Mouse (Mus musculus): ENCODE data around the gene Ltbr.

- TF ChIP-seq ZNF384 (IDR thresholded peaks at IDR 0.05; ENCODE audit: low read depth, low read length) (no peak), ZC3H11A (IDR thresholded peaks at IDR 0.05; ENCODE audit: borderline replicate concordance, low read depth, low read length) (no peak), HCFC1 (IDR thresholded peaks at IDR 0.05; ENCODE audit: borderline replicate concordance, insufficient read depth, low read length) (no peak)
Observed at GRCm38 (mm10) chr6:125297149-125297820, 16.4 kb downstream of the Ltbr start.

Measured in ES-E14 (cell line).